Mouse (Mus musculus): ENCODE results near the gene Fpr-rs4.

DNA sequence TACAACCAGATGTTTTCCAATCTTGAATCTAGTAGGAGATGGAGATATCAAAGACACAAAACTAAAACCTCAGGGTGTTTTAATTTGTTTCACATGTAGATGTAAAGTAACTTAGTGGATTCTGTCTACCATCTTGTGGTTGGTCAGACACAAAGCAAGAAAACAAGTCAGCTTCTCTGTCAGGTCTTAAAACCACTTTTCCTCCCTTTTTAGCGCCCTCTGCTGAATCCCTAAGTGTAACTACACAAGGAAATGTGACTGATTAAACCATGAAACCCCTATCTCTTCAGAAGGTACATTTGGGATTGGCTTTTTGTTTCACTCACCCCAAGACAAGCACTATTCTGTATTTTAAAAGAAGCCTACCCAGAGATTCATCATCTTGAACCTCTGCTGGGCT is 48.1 kb upstream of the Fpr-rs4 start:
- peak; percentile 47 for TF ChIP-seq CTCF (IDR thresholded peaks at IDR 0.05; ENCODE audit: low read depth)
- TF ChIP-seq EP300 (optimal IDR thresholded peaks at IDR 0.05): no peak
